Mouse (Mus musculus): Measurements from ENCODE around the gene Gm17019.
"Not testable (repeated sequence)": the region's sequence is repeated elsewhere in the genome, so short reads cannot be mapped to it uniquely, and the experiment has no call there.

The Gm17019 gene

DNA sequence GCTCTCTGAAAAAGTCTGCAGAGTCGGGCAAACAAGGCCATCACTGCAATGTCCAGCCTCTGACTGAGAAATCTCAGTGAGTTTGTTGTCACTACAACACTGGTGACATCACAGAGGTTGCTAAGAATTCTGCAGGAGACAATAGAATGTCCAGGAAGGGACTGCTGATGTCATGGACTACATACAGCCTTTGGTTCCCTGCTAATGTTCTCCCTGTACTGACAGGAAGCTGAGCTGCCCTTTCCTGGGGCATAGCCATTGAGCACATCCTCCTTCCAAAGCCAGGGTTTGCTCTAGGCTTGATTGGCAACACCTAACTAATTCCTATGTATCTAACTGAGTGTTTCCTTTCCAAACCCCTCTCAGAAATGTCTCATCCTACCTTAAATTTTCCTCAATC, at the start of gene Gm17019:
TSS of gene Gm17019 (minus strand) at position 101 of the 400 bp plus-strand sequence.
- DNase-seq (ENCODE audit: extremely low spot score, low read depth, low spot score): not testable (repeated sequence)

DNA sequence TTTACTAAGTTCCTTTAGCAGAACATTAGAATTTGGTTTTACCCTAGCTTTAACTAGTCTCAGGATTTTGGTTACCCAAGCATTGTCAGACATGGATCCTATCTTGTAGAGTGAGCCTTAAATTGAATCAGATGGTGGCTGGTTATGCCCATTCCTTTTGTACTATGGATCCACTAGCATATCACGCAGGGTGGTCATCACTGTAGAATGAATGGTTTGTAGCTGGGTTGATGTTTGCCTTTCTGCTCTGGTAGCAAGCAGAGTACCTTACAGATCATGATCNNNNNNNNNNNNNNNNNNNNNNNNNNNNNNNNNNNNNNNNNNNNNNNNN, 29.6 kb upstream of the Gm17019 start:
- not testable (repeated sequence) for DNase-seq (ENCODE audit: extremely low spot score, low read depth, low spot score)

DNA sequence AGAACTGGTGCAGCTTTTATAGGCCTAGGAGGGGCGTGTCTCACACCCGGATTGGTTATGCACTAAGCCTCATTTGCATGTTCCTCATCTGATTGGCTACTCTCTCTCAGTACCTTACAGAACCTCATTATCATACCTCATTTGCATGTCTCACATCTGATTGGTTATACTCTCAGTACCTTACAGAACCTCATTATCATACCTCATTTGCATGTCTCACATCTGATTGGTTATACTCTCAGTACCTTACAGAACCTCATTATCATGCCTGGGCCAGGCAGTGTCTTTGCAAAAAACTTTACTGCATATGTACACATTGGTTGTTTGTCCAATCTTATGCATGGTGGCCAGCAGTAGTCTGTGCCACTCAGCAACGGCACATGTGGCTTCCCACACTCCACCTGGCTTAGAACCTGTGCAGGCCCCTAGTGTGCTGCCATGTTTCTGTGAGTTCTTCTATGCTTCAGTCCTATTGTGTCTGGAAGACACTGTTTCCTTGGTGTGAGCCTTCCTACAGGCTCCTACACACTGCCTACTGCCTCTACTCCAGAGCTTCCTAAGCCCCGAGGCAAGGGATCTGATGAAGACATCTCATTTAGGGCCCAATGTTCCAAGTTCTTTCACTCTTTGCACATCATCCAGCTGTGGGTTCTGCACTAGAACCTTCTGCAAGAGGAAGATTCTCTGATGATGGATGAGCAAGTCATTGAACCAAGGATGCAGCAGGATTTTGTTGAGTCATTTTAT, 29.0 kb upstream of the Gm17019 start:
- not testable (repeated sequence) for DNase-seq (ENCODE audit: extremely low spot score, low read depth, low spot score)

DNA sequence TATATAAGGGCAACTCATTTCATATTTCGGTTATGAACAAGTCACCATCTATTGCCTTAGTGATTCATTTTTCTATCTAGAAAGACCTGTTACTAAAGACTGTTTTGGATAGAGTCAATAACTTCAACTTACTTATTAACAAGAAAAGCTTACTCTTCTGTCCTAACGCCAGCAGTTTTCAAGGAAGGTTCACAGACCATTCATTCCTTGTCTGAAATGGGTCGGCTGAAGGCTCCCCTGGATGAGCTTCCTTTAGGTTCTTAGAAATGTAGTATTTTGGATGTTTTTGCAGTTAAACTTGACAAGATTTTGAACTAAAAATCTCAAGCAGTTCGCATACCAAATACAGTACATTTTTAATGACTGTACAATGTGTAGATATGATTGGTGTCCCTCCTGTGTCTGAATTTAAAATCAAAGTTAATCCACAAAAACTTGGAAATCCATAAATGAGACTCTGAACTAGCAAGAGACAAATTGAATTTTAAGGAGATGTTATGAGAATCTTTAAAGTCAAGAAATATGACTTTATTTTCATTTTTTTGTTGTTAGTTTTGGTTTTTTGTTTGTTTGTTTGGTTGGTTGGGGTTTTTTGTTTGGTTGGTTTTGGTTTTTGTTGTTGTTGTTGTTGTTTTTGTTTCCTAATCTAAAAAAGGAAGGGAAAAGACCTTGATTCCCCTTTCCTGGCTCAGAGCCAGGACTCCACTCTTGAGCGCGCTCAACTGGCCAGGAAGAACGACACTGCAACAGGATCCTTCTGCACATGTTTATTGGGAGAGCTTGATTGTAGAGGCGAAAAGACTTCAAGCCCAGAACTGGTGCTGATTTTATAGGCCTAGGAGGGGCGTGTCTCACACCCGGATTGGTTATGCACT, 21.6 kb upstream of the Gm17019 start:
- not testable (repeated sequence) for DNase-seq (ENCODE audit: extremely low spot score, low read depth, low spot score)

DNA sequence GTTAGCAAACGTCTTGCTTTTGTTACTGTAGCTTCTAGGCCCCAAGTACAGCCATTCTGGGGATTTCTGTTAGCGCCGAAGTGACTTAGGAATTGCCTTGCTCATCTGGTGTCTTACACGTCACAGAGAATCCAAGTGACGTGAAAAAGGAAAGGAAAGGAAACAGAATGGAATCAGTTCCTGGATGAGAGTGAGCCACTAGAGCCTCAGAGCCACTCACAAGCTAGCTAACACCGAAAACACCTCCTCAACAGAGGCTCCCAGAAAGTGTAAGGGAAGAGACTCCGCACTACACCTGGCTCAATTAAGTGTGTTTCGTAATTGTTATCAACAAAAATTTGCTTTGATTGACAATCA, 20.8 kb upstream of the Gm17019 start:
- not testable (repeated sequence) for DNase-seq (ENCODE audit: extremely low spot score, low read depth, low spot score)

DNA sequence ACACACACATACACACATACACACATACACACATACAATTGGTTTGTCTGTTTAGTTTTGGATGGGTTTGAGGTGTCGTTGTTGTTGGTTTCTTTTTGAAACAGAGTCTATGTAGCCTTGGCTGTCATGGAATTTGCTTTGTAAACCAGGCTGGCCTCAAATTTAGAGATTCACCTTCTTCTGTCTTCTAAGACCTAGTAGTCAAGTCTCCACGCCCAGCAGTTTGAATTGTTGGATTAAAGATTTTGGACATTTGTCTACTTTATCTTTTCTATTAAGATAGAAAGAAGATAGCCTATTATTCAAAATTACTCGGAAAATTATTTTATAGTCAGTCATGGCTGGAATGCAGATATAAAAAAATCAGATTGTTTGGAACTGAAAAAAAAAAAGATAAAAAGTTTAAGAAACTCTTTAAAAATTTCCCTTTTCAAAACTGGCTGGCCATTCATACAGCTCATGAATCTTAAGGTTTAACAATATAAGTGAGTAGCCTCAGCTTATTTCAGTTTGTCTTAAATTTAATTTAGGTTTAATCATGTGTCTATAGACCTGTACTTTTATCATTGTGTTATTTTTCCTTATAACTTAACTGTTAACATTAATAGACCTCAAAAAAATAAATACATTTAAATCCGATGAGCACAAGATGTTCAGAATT, 20.3 kb upstream of the Gm17019 start:
- not testable (repeated sequence) for DNase-seq (ENCODE audit: extremely low spot score, low read depth, low spot score)

DNA sequence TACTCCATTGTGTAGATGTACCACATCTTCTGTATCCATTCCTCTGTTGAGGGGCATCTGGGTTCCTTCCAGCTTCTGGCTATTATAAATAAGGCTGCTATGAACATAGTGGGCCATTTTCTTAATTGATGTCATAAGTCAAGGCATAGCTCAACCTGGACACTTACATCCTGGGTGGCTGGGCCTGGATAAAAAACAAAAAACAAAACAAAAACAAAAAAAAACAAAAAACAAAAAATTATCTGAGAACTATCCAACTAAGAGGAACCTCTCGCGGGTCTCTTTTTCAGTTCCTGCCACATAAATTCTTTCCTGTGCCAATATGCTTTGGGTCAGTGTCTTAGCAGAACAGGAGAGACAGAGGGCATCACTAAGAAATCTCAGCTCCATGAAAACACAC, 18.0 kb upstream of the Gm17019 start:
- DNase-seq (ENCODE audit: extremely low spot score, low read depth, low spot score): not testable (repeated sequence)

DNA sequence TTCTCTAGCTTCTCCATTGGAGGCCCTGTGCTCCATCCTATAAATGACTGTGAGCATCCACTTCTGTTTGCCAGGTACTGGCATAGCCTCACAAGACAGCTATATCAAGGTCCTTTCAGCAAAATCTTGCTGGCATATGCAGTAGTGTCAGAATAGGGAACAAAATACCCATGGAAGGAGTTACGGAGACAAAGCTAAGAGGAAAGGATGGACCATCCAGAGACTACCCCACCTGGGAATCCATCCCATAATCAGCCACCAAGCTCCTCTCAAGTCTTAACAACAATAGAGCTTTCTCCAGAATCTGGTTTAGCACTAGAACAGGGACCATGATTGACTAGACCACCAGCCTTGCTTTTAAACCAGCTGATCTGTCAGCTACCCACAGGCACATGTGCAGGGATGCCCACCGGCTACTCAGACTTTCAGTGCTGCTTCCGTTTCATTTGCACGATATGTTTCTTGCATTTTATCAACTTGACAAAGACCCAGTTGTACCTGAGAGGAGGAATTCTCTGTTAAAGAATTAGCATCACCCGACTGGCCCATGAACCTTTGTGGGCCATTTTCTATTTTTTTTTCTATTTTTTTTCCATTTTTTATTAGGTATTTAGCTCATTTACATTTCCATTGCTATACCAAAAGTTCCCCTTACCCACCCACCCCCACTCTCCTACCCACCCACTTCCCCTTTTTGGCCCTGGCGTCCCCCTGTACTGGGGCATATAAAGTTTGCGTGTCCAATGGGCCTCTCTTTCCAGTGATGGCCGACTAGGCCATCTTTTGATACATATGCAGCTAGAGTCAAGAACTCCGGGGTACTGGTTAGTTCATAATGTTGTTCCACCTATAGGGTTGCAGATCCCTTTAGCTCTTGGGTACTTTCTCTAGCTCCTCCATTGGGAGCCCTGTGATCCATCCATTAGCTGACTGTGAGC, 12.3 kb upstream of the Gm17019 start:
- DNase-seq (ENCODE audit: extremely low spot score, low read depth, low spot score): not testable (repeated sequence)

DNA sequence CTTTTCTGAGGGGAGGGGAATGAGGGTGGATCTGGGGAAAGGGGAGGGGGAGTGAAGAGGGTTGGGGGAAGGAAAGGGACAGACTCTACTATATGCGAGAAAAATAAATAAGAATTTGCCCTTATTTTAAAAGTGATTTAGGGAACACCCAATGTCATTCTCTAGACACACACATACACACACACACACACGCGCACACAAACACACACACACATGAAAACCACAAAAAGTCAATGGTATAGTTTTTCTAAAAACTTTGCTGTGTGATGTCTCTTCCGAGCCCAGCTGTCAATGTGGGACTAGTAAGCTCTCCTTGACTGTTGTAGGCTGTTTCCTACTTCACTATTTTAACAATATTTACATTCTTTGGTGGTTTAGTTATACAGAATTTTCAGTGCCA, 8.0 kb upstream of the Gm17019 start:
- DNase-seq (ENCODE audit: extremely low spot score, low read depth, low spot score): not testable (repeated sequence)

DNA sequence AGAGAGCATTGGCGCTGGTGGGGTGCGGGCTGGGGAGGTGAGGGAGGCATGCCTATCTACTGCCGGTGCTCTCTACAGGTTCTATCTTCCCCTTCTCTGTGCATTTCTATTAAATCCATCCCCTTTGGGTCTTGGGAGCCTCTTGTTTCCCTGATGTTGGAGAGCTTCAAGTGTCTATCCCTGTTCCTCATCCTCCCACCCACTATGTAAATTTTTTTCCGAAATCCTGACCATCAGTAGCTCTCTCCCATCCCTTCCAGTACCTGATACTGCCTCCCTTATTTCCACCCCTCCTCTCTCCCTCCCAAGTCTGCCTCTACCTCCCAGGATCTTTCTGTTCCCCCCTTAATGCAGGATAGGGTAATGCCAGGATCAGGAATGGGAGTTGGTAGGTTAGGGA, 7.2 kb upstream of the Gm17019 start:
- DNase-seq (ENCODE audit: extremely low spot score, low read depth, low spot score): not testable (repeated sequence)

DNA sequence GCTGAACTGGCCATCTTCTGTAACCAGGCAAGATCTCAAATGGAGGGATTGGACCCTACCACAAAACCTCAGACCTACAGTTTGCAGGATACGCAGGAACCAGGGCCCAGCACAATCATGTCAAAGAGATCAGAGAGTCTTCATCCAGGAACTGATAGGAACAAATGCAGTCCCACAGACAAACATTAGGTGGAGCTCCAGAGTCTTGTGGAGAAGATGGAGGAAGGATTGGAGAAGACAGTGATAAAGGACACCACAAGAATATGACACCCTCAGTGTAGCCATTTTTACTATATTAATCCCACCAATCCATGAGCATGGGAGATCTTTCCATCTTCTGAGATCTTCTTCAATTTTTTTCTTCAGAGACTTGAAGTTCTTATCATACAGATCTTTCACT, 8.5 kb downstream of the Gm17019 start:
- DNase-seq (ENCODE audit: extremely low spot score, low read depth, low spot score): not testable (repeated sequence)

DNA sequence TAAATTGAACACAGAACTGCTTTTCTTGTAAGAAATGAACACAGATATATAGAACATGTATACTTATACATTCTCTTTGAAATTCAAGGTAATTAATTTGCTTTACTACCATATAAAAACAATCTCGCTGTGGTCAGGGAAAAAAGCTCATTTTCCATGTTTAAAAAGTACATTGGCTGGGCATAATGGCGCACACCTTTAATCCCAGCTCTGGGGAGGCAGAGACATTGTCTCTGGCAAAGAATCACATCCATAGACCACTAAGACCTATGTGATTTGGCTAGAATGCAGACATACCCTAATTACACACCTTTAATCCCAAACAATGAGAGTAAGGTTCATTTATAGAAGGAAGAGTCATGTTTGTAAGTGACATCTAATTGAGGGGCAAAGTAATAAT, 12.7 kb downstream of the Gm17019 start:
- DNase-seq (ENCODE audit: extremely low spot score, low read depth, low spot score): not testable (repeated sequence)

DNA sequence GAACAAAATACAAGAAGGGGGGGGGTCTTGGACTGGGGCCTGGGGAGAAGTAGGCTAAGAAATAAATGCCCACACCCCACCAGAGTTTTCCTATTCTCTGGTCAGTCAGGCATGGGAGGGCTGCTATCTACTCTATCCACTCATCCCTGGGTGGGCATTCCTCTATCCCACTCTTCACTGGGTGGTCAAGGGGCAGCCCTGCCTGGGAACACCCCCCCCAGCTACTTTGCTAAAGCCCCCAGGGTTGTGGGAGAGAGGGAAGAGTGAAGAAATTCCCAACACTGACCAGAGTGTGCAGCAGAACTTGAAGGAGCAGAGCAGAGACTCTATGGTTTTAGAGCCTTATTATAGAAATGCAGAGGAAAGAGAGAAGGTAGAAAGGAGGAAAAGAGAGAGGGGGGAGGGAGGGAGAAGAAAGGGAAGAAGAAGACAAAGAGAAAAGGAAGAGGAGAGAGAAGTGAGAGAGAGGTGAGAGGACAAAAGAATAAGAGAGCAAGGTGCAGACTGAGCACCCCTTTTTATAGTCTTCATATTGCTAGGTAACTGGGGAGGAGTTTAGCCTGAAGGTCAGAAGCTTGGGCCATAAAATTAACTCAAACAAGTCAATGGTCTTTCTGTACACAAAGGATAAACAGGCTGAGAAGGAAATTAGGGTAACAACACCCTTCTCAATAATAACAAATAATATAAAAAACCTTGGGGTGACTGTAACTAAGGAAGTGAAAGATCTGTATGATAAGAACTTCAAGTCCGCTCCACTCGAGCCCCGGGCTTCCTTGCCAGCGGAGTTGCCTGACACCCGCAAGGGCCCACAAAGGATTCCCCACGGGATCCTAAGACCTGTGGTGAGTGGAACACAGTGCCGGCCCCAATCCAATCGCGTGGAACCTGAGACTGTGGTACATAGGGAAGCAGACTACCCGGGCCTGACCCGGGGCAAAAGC, 21.9 kb downstream of the Gm17019 start:
- not testable (repeated sequence) for DNase-seq (ENCODE audit: extremely low spot score, low read depth, low spot score)

DNA sequence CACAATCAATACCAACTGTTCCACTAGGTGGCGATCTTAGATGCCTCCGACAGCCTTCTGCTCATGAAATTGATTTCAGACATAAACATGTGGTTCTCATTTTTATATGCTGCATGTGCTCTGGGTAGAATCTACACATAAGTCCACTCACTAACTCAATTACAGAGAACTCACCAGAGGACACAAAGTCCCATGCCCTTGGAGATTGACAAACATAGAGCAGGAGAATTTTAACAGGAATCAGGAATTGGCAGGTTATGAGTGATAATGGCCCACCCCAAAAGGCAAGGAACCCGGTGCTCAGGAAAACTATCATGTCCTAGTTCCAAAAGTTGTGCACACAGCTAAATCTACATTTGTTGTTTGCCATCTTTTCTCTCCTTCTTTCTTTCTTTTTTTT, 25.9 kb downstream of the Gm17019 start:
- DNase-seq (ENCODE audit: extremely low spot score, low read depth, low spot score): not testable (repeated sequence)

DNA sequence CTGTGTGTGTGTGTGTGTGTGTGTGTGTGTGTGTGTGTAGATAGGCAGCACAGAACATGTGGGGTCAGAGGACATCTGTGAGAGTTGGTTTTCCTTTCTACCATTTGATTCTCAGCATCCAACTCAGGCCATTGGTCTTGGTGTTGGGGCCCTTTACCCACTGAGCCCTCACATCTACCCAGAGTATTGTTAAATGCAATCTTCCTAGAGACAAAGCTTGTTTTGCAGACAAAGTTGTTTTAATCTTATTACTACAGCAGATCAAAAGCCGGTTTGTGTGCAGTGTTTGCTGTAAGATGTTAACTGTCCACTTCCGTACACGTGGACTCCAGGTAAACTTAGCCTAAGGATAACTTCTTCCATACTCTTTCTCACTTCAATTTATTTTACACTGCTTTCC, 26.5 kb downstream of the Gm17019 start:
- not testable (repeated sequence) for DNase-seq (ENCODE audit: extremely low spot score, low read depth, low spot score)

DNA sequence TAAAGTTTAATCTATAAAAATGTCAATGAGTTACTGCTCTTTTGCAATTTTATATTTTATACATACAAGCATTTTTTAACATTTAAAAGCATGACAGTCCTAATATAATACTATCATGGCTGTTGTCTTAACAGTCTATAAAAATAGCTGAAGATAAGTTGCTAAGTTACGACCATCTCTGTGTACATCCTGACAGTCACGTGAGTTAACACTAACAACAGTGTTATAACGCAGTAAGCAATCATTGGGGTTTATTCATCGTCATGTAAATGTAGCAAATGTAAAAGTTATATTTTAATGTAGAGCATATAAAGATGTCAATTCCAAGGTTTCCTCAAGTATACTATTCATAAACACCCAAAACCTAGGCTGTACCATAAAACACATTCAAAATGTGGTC, 27.2 kb downstream of the Gm17019 start:
- not testable (repeated sequence) for DNase-seq (ENCODE audit: extremely low spot score, low read depth, low spot score)

DNA sequence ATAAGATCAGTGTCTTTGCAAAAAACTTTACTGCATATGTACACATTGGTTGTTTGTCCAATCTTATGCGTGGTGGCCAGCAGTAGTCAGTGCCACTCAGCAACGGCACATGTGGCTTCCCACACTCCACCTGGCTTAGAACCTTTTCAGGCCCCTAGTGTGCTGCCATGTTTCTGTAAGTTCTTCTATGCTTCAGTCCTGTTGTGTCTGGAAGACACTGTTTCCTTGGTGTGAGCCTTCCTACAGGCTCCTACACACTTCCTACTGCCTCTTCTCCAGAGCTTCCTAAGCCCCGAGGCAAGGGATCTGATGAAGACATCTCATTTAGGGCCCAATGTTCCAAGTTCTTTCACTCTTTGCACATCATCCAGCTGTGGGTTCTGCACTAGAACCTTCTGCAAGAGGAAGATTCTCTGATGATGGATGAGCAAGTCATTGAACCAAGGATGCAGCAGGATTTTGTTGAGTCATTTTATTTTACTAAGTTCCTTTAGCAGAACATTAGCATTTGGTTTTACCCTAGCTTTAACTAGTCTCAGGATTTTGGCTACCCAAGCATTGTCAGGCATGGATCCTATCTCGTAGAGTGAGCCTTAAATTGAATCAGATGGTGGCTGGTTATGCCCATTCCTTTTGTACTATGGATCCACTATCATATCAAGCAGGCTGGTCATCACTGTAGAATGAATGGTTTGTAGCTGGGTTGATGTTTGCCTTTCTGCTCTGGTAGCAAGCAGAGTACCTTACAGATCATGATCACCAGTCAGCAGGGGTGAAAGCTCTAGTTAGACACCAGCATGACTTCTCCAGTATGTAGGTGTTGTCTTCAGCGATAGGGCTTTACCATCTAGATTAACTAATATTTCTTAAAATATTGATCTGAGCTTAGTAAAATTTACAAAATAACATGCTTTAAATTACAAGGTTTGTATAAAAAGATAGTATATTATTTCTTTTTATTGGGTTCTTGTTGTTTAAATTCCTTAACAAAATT, 27.9 kb downstream of the Gm17019 start:
- not testable (repeated sequence) for DNase-seq (ENCODE audit: extremely low spot score, low read depth, low spot score)

DNA sequence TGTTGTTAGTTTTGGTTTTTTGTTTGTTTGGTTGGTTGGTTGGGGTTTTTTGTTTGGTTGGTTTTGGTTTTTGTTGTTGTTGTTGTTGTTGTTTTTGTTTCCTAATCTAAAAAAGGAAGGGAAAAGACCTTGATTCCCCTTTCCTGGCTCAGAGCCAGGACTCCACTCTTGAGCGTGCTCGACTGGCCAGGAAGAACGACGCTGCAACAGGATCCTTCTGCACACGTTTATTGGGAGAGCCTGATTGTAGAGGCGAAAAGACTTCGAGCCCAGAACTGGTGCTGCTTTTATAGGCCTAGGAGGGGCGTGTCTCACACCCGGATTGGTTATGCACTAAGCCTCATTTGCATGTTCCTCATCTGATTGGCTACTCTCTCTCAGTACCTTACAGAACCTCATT, 34.7 kb downstream of the Gm17019 start:
- DNase-seq (ENCODE audit: extremely low spot score, low read depth, low spot score): not testable (repeated sequence)

All from hindlimb bud, embryonic 11.5 days (tissue).